Mouse (Mus musculus) liver, embryonic 12.5 days (tissue): ENCODE measurements around the gene Adrm1. TPM values are rescaled to one million over a fixed set of nuclear protein-coding genes. Genes with fewer than 3 reads are reported as not detected.

Source experiments
- ATAC-seq: fragments of 200-750 bp; cut with Nextera tagmentation; 2 replicates; pipeline ENCODE4 v1.8.0; 2017; ENCODE audit warnings: moderate number of reproducible peaks, mild to moderate bottlenecking, moderate library complexity
- H3K27ac ChIP-seq: fragments of 300-500 bp; sonication (generic); 2 replicates; pipeline ENCODE4 v1.5.1; 2016; ENCODE audit warnings: mild to moderate bottlenecking
- H3K27me3 ChIP-seq: fragments of 300-500 bp; sonication (generic); replicated peaks from 2 replicates; pipeline ENCODE4 v1.6.1; 2016; ENCODE audit warnings: mild to moderate bottlenecking, moderate library complexity
- H3K36me3 ChIP-seq: fragments of 300-500 bp; sonication (generic); 2 replicates; pipeline ENCODE4 v1.6.1; 2016; ENCODE audit warnings: mild to moderate bottlenecking, moderate library complexity
- H3K4me1 ChIP-seq: fragments of 300-500 bp; sonication (generic); 2 replicates; pipeline ENCODE4 v1.6.1; 2016
- H3K4me2 ChIP-seq: fragments of 300-500 bp; sonication (generic); 2 replicates; pipeline ENCODE4 v1.6.1; 2016; ENCODE audit warnings: mild to moderate bottlenecking, moderate library complexity
- H3K4me3 ChIP-seq: fragments of 300-500 bp; sonication (generic); 2 replicates; pipeline ENCODE4 v1.5.1; 2016; ENCODE audit warnings: mild to moderate bottlenecking, moderate library complexity
- H3K9ac ChIP-seq: fragments of 300-500 bp; sonication (generic); 2 replicates; pipeline ENCODE4 v1.6.1; 2016; ENCODE audit warnings: mild to moderate bottlenecking, moderate library complexity
- H3K9me3 ChIP-seq: fragments of 300-500 bp; sonication (generic); replicated peaks from 2 replicates; pipeline ENCODE4 v1.6.1; 2016; ENCODE audit warnings: mild to moderate bottlenecking, moderate library complexity
- WGBS: fragments of 180-500 bp; shearing (Covaris S2); methylation state at CpG from one replicate; pipeline ENCODE4 v1.1.7; 2016; ENCODE audit not compliant: insufficient replicate concordance; 5-methylcytosine and 5-hydroxymethylcytosine counted together
- polyA plus RNA-seq: library from polyadenylated mRNA; unstranded; fragments of >200 nt; fragmentation: Nextera tagmentation; extraction: Ambion mirVana; gene quantifications from 2 replicates; pipeline ENCODE4 v1.2.1, GENCODE M21; 2016

Adrm1 gene
- polyA plus RNA-seq, result 176 and 189 TPM in 2 replicates

DNA sequence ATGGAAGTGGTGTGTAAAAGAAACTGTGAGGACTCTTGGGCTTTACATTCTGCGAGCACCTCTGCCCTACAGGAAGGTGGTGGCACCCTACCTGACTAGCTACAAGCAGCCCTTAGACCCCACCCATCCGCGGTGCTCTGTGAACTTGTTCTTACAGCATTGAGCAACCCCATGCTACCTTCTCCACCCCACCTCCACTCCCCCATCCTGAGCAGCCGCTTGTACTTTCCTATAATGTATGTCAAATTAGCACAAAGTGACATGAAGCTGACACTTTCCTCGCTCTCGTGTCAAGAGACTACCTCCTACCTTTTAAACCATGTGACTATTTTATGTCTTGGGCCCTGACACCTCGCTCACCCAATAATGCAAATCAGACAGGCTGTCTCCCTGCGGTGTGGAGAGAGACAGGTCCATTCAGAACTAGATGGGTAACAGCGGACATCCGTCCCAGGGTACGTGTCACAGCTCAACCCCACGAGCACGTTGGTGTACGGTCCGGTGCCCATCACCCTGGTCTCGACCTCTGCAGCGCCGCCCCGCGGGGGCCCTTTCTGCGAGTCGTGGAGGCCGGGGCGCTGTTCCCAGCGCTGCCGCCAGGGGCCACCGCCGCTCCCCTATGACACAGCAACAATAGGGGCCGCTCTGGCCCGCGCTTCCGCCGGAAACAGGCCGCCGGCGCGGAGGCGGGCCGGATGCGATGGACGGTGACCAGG, at the start of gene Adrm1:
TSS of gene Adrm1 (plus strand) at position 680 of the 716 bp plus-strand sequence.
- ATAC-seq, result peak; percentile 96
- H3K9me3 ChIP-seq, result no peaks in the 10 kb centered on the region
- no peaks in the 10 kb centered on the region for H3K27me3 ChIP-seq
- peak within 1 kb of the TSS; percentile 93 for H3K4me2 ChIP-seq
- H3K4me3 ChIP-seq, result peak within 1 kb of the TSS; percentile 98
- H3K27ac ChIP-seq, result peak within 1 kb of the TSS; percentile 92
- H3K9ac ChIP-seq, result peak within 1 kb of the TSS; percentile 96
- WGBS, result 4% methylated on average over 41 of the region's 41 CpGs
- peaks cover 32% of the 10 kb centered on the region for H3K36me3 ChIP-seq
- H3K4me1 ChIP-seq, result peaks cover 33% of the 10 kb centered on the region

DNA sequence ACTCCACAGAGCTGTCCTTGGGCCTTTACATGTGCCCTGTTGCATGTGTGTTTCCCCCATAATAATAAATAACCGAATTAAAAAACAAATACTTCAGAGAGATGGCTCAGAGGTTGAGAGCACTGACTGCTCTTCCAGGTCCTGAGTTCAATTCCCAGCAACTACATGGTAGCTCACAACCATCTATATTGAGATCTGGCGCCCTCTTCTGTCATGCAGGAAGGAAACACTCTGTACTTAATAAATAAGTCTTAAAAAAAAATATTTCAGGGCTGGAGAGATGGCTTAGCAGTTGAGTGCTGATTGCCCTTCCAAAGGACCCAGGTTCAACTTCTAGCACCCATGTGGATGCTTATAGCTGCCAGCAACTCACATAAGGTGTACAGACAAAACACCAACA, 47.1 kb upstream of the Adrm1 start:
- ATAC-seq, result no peak
- peaks cover 6% of the 10 kb centered on the region for H3K36me3 ChIP-seq
- WGBS, result 65% methylated on average over 2 of the region's 2 CpGs
- H3K9ac ChIP-seq, result no peak overlapping the region
- no peak overlapping the region for H3K27ac ChIP-seq
- H3K4me1 ChIP-seq, result peaks cover 25% of the 10 kb centered on the region
- H3K9me3 ChIP-seq, result no peaks in the 10 kb centered on the region
- H3K4me2 ChIP-seq, result no peak overlapping the region
- no peaks in the 10 kb centered on the region for H3K27me3 ChIP-seq
- no peak overlapping the region for H3K4me3 ChIP-seq

DNA sequence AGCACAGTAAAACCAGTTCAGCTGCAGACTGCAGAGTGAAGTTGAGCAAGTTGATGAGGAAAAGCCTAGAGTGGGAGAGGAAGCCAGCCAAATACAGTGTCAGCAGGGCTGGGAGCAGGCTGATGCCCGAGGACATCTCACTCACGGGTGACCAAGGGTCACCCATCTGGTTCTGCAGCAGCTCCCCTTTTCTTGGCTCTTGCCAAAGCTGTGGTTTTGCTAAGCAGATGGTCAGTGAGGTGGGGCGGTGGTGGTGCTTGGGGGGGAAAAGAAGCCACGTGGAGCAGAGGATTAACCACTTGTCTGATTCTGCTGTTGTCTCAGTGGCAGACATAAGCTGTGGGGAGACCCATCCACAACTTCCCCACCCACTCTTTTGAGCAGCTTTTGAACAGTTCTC, 45.1 kb upstream of the Adrm1 start:
- no peak overlapping the region for H3K27ac ChIP-seq
- H3K4me3 ChIP-seq, result no peak overlapping the region
- no peak overlapping the region for H3K9ac ChIP-seq
- no peaks in the 10 kb centered on the region for H3K27me3 ChIP-seq
- H3K36me3 ChIP-seq, result peaks cover 6% of the 10 kb centered on the region
- no peak overlapping the region for H3K4me2 ChIP-seq
- no peaks in the 10 kb centered on the region for H3K9me3 ChIP-seq
- WGBS, result 20% methylated on average over 4 of the region's 4 CpGs
- H3K4me1 ChIP-seq, result peaks cover 9% of the 10 kb centered on the region; the same call in 1 of the 2 replicates
- ATAC-seq, result no peak

DNA sequence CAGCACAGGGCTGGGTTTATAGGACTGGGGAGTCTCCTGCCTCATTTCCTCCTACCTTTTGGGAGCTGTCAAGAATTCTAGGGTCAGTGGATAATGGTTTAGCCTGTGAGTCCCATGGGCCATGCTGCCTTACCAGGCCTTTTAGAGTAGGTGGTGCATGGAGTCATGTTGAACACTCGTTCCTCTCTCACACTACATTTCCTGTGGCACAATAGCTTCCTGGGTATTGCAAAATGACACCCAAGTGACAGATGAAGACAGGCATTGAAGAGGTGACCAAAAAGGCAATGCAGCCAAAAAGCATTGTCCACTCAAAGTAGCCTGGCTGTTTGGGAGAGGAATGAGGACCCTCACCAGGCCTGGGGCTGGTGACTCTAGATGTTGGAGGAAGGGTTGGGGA, 43.6 kb upstream of the Adrm1 start:
- H3K4me2 ChIP-seq, result no peak overlapping the region

DNA sequence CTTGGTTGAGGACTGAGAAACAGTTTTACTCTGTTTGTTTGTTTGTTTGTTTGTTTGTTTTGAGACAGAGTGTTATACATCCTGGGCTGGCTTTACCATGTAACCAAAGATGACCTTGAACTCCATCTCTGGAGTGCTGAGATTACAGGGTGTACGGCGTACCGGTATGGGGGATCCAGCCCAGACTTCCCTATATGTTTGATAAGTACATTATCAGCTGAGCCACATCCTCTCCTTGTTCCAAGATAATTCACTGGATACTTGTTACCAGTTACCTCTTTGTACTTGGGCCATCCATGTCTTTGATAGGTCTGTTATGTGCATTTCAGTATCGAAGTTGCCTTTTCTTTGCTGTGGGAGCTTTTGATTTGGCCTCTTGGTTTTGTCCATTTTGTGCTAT, 38.1 kb upstream of the Adrm1 start:
- Histone ChIP-seq H3K27ac (no peak overlapping the region), H3K36me3 (0 out of 2 replicates have a peak, but pooled peaks cover 3% of the 10 kb centered on the region), H3K4me2 (no peak overlapping the region), H3K27me3 (no peaks in the 10 kb centered on the region), H3K9me3 (no peaks in the 10 kb centered on the region), H3K9ac (no peak overlapping the region), H3K4me1 (peaks cover 14% of the 10 kb centered on the region), H3K4me3 (no peak overlapping the region)
- WGBS, result 42% methylated on average over 4 of the region's 4 CpGs
- no peak for ATAC-seq

More for the DNA sequence above, 43.6 kb upstream of the Adrm1 start:
- H3K36me3 ChIP-seq, result peaks cover 6% of the 10 kb centered on the region
- H3K27ac ChIP-seq, result no peak overlapping the region
- H3K27me3 ChIP-seq, result no peaks in the 10 kb centered on the region
- H3K4me3 ChIP-seq, result no peak overlapping the region
- H3K9me3 ChIP-seq, result no peaks in the 10 kb centered on the region
- ATAC-seq, result no peak
- WGBS, result 40% methylated on average over 1 of the region's 1 CpGs
- peaks cover 9% of the 10 kb centered on the region; the same call in 1 of the 2 replicates for H3K4me1 ChIP-seq
- no peak overlapping the region for H3K9ac ChIP-seq

DNA sequence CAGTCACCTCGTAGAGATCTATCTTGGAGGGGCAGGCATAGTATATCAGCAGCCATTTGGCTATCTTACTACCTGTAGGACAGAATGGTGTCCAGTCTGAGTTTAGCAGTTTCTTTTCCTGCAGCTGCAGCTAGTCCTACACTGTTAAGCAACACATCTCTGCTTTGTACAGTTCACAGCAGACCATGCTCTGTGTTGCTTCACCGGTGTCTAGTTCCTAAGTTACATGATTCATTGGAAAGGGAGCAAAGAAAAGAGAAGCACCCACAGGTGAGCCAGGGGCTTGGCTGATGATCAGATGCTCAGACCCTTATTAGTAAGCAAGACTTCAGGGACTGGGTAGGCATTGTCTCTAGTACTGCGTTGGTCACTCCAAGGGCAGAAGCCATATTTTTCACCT, 37.4 kb upstream of the Adrm1 start:
- peaks cover 9% of the 10 kb centered on the region; the same call in 1 of the 2 replicates for H3K36me3 ChIP-seq
- H3K4me1 ChIP-seq, result peaks cover 14% of the 10 kb centered on the region
- no peak overlapping the region for H3K4me3 ChIP-seq
- H3K27ac ChIP-seq, result no peak overlapping the region
- WGBS, result 70% methylated on average over 3 of the region's 3 CpGs
- ATAC-seq, result no peak
- H3K4me2 ChIP-seq, result no peak overlapping the region
- H3K9ac ChIP-seq, result no peak overlapping the region
- H3K27me3 ChIP-seq, result no peaks in the 10 kb centered on the region
- no peaks in the 10 kb centered on the region for H3K9me3 ChIP-seq

DNA sequence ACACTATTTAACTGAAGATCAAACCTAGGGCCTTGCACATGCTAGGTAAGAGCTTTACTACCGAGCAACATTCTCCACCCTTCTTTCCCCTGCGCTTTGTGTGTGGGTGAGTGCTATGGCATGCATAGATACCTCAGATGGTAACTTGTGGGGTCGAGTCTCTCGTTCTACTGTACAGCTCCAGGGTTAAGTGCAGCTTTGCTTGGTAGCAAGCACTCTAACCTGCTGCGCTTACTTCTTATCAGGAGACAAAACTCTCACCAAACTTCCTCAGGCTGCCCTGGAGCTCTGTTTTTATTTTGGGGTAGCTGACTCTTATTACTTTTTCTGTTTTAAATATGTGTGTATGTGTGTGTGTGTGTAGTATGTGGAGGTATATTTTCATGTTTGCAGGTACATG, 35.9 kb upstream of the Adrm1 start:
- Histone ChIP-seq H3K9me3 (no peaks in the 10 kb centered on the region), H3K4me3 (no peak overlapping the region), H3K27me3 (no peaks in the 10 kb centered on the region), H3K4me2 (no peak overlapping the region), H3K9ac (no peak overlapping the region), H3K27ac (no peak overlapping the region), H3K36me3 (peaks cover 14% of the 10 kb centered on the region; the same call in 1 of the 2 replicates), H3K4me1 (peaks cover 14% of the 10 kb centered on the region)
- 34% methylated on average over 5 of the region's 5 CpGs for WGBS
- no peak for ATAC-seq

DNA sequence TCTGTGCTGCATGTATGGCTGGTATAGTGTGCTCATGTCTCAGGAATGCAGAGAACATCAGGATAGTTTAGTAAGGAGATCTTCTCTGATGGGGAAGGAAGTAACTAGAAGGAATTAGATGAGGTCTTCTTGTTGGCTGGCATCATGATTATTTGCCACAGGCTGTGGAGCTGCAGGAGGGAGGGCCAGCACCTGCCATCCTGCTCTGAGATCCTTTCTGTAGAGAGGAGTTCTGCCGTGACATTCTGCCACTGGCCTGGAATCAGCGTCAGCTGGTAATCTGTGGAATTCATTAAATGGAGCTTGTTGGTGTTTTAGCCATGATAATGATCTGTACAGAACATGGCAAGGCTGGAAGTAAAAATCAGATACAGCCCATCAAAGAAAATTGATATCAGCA, 25.2 kb upstream of the Adrm1 start:
- ATAC-seq, result no peak
- 83% methylated on average over 2 of the region's 2 CpGs for WGBS
- H3K36me3 ChIP-seq, result peaks cover 67% of the 10 kb centered on the region

DNA sequence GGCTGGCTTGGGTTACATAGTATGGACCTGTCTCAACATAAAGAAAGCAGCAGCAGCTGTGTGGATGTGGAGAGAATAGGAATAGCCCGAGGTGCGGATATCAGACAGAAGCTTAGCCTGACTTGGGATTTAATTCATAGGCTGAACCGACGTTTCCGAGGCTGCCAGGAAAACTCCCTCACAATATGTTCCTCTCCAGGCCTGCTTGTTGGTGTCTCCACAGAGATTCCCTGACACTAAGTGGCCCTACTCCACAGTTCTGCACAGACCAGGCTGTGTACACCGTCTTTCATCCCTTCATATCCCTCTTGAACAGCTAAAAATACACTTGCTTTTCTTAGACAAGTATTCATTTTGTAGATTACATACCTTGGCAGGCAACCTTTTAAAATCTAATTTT, 23.9 kb upstream of the Adrm1 start:
- Histone ChIP-seq H3K9ac (no peak overlapping the region), H3K27me3 (no peaks in the 10 kb centered on the region), H3K4me3 (no peak overlapping the region), H3K4me1 (no peaks in the 10 kb centered on the region), H3K27ac (no peak overlapping the region), H3K4me2 (no peak overlapping the region), H3K9me3 (no peaks in the 10 kb centered on the region), H3K36me3 (peaks cover 74% of the 10 kb centered on the region)
- ATAC-seq, result no peak
- WGBS, result 83% methylated on average over 6 of the region's 6 CpGs

More for the DNA sequence above, 25.2 kb upstream of the Adrm1 start:
- no peak overlapping the region for H3K27ac ChIP-seq
- H3K9ac ChIP-seq, result no peak overlapping the region
- no peaks in the 10 kb centered on the region for H3K27me3 ChIP-seq
- no peaks in the 10 kb centered on the region for H3K9me3 ChIP-seq
- no peaks in the 10 kb centered on the region for H3K4me1 ChIP-seq
- H3K4me2 ChIP-seq, result no peak overlapping the region
- no peak overlapping the region for H3K4me3 ChIP-seq

DNA sequence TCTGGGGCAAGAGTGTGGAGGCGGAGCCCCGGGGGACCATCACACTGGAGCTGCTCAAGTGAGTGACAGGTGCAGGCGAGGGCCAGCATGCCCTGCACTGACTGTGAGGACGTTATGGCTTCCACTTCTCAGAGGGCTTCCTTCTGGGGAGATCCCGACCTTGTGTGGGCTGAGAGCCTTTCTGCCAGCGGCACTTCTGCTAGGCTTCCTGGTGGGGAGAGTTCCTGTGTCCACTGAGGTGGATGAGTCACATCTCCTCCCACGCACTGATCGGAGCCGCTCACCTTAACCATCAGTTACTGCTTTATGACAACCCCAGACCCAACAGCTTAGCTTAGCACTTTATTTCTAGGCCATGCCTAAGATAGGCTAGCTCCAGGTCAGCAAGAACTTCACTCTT, 22.7 kb upstream of the Adrm1 start:
- Histone ChIP-seq H3K9me3 (no peaks in the 10 kb centered on the region), H3K36me3 (peaks cover 80% of the 10 kb centered on the region), H3K27ac (no peak overlapping the region), H3K4me1 (no peaks in the 10 kb centered on the region), H3K4me2 (no peak overlapping the region), H3K4me3 (no peak overlapping the region), H3K27me3 (no peaks in the 10 kb centered on the region), H3K9ac (no peak overlapping the region)
- no peak for ATAC-seq
- 67% methylated on average over 9 of the region's 9 CpGs for WGBS

DNA sequence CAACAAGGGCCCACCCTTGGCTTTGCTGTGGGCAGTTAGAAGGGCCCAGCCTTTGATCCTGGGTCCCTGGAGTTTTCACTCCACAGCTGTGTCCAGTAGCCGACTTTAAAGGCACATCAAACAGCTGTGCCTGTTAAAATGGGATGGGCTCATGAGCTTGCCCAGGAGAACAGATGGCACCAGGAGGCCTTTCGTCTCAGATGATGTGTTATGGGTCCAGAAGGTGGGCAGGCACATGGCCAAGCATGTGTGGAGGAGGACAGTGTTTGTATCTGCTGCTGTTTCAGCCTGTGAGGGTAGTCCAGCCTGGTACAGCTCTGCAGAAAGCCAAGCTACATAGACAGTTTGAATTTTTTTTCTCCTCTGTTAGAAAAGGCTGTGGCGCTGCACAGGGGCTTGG, 16.5 kb upstream of the Adrm1 start:
- Histone ChIP-seq H3K36me3 (peaks cover 68% of the 10 kb centered on the region), H3K9me3 (no peaks in the 10 kb centered on the region), H3K27ac (no peak overlapping the region), H3K4me1 (no peaks in the 10 kb centered on the region), H3K9ac (no peak overlapping the region), H3K4me3 (no peak overlapping the region), H3K27me3 (no peaks in the 10 kb centered on the region), H3K4me2 (no peak overlapping the region)
- ATAC-seq, result no peak
- 68% methylated on average over 3 of the region's 3 CpGs for WGBS

DNA sequence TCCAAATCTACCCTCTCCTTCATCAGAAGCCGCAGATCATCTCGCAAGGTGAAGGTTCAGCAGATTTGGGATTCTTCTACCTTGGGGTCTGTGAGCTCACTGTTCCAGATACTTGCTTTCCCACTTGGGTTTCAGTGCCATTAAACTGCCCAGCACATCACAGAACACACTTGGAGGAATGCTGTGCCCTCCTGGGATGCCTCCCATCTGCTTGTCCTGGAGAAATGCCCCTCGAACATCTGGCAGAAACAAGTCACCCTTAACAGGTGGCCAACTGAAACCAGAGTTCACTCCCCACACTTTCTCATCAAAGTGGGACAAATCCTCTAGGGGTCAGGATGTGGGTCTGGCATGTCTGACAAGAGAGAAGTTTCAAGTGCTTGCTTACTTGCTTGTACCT, 12.7 kb upstream of the Adrm1 start:
- no peaks in the 10 kb centered on the region for H3K27me3 ChIP-seq
- H3K27ac ChIP-seq, result no peak overlapping the region
- H3K36me3 ChIP-seq, result peaks cover 54% of the 10 kb centered on the region
- no peak overlapping the region for H3K4me3 ChIP-seq
- H3K9me3 ChIP-seq, result no peaks in the 10 kb centered on the region
- no peaks in the 10 kb centered on the region for H3K4me1 ChIP-seq
- ATAC-seq, result no peak
- H3K9ac ChIP-seq, result no peak overlapping the region
- 80% methylated on average over 3 of the region's 3 CpGs for WGBS
- H3K4me2 ChIP-seq, result no peak overlapping the region

DNA sequence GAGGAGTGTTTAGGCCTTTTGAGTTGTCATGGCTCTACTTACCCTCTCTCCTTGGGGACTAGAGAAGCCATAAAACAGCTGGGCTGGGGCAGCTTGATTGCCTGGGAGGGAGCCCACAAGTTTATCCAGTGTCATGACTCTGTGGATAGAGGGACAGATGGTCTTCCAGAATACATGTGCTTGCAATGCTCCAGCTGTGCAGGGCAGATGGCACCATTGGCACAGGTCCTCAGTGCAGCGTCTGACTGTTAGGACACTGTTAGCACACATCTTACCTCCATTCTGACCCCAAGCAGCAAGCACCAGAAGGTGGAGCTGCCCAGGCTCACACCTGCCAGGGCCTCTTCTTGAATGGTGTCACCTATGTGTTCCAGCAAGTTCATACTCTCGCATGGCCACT, 5.4 kb upstream of the Adrm1 start:
- no peak overlapping the region for H3K9ac ChIP-seq
- no peak overlapping the region for H3K27ac ChIP-seq
- H3K4me1 ChIP-seq, result peaks cover 8% of the 10 kb centered on the region
- no peaks in the 10 kb centered on the region for H3K27me3 ChIP-seq
- no peak overlapping the region for H3K4me3 ChIP-seq
- H3K4me2 ChIP-seq, result no peak overlapping the region
- peaks cover 15% of the 10 kb centered on the region for H3K36me3 ChIP-seq
- ATAC-seq, result no peak
- H3K9me3 ChIP-seq, result no peaks in the 10 kb centered on the region
- 73% methylated on average over 2 of the region's 2 CpGs for WGBS
